Mouse (Mus musculus) T-cell, adult 2 months (primary cell): ENCODE results near the gene Map3k11.

ENCODE experiments used
- DNase-seq: peaks from one replicate; pipeline ENCODE4 v3.0.0; 2022; ENCODE audit warnings: low spot score

The Map3k11 gene

DNA sequence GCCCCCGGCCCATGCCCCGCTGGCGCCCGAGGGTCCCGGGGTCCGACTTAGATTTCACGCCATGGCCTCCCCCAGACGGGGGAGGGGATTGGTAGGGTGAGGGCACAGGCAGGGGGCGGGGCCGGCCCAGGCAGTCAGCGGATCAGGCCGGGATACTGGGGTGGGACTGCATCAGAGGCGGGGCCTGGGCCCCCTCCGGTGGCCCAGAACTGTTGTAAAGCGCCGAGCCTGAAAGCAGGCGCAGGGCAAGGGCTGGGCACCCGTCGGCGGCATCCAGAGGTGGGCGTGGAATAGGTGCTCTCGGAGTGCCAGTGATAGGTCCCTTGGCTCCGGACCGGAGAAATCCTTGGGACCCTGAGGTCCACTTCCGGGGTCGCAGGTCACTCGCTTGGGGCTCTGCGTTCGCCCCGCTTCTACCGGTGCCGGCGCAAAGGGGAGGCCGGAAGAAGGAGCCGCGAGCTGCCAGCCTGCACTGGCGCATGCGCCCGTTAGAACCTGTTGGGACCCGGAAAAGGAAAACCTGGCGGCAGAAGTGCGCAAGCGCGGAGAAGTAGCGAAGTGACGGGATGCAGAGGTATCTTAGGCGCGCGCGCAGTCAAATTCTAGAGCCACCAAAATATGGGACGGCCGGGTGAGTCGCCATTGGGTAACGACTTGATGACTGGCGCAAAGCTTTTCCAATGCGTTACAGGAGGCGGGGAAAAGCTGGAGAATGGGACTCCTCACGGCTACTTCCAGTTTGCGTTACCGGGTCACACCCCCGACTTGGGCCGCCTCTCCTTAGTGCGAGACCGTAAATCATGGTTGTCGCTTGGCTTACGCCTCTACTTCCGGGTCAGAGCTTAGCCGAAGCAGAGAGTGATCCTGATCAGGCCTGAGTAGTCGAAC lies at the start of gene Map3k11, which contains the start of gene Pcnx3:
Gene Map3k11, plus strand, starts transcription at position 543 of the 888 bp plus-strand sequence.
Gene Pcnx3, minus strand, starts transcription at position 709 of the 888 bp plus-strand sequence.
- DNase-seq: peak; percentile 98

DNA sequence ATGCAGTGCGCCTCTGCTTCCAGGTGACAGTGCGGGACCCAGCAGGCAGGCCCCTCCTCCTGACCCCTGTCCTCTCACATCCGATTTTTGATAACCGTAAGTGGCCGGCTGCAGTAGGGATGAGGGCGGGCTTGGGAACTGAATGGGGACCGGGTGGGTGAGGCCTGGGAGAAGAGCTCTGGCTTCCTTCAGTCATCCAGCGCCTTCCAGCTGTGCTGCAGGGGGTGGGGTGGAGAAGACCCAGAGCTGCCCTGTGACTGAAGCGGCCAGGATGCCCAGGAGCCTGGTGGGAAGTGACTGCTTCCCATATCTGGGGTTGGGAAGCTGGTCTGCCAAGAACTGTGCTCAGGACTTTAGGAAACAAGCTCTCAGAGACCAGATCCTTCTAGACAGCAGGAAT lies 48.2 kb upstream of the Map3k11 start:
- DNase-seq: no peak

DNA sequence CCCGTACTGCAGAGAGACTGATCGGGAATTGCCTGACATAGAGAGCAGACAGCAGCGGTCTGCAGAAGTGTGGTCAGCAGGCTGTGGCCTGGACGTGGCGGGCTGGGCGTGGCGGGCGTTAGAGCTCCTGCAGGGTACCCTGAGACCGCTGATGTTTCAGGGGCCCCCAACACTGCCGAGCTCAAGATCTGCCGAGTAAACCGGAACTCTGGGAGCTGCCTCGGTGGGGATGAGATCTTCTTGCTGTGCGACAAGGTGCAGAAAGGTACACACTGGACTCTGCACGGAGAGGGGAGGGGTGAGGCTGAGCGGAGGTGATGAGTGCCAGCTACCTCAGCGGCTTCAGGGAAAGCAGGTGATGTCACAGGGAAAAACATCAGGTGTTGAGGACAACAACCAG lies 47.5 kb upstream of the Map3k11 start:
- DNase-seq: no peak

DNA sequence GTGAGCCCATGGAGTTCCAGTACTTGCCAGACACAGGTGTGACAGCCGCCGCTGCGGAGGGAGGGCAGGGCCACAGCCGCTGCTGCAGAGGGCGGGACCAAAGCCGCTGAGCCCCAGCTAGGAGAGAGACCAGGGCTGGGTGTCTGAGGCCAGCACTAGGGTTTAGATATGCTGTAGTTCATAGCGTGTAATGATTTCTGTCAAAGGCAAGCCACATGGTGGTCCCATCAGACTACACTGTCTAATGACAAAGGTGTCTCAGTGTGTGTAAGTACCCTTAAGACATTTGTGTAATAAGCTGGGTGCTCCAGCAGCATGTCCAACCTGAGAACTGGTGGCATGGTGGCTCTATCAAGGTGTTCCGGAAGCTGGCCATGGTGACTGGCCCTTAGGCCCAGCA lies 46.9 kb upstream of the Map3k11 start:
- no peak for DNase-seq

DNA sequence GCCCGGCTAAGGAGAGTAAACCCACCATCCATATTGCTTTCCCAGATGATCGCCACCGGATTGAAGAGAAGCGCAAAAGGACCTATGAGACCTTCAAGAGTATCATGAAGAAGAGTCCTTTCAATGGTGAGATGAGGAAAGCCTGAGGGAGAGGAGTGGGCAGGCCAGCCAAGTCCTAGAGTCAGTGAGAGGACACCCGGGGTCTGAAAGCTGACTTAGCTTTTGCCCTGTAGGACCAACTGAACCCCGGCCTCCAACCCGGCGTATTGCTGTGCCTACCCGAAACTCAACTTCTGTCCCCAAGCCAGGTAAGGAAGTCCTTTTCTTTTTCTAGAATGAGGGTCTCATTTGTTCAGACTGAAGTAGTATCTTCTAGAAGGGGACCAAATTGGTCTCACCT lies 43.3 kb upstream of the Map3k11 start:
- DNase-seq: no peak

DNA sequence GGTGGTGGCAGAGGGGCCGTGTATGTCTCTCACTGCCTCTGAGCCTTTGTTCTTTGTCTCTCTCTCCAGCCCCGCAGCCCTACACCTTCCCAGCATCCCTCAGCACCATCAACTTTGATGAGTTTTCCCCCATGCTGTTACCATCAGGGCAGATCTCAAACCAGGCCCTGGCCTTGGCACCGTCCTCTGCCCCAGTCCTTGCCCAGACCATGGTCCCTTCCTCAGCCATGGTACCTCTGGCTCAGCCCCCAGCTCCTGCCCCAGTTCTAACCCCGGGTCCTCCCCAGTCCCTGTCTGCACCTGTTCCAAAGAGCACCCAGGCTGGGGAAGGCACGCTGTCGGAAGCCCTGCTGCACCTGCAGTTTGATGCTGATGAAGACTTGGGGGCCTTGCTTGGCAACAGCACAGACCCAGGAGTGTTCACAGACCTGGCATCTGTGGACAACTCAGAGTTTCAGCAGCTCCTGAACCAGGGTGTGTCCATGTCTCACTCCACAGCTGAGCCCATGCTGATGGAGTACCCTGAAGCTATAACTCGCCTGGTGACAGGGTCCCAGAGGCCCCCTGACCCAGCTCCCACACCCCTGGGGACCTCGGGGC lies 41.7 kb upstream of the Map3k11 start:
- DNase-seq: no peak

DNA sequence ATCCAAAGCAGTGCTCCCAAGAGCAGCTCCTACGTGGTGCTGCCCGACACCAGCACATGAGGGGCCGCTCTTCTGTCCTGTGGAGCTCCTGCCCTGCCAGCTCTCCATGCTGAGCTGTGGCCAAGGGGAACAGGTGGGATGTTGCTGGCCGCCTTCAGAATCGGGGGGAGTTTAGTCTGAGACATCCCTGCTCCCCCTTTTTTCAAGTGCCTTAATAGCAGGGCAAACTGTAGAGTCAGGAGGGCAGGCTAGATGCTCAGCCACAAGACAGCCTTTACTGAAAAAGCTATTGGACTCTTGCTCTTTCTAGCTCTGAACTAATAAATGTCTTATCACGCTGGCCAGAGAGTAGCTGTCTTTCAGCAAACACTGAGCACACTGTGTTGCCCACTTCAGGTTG lies 40.8 kb upstream of the Map3k11 start:
- no peak for DNase-seq

DNA sequence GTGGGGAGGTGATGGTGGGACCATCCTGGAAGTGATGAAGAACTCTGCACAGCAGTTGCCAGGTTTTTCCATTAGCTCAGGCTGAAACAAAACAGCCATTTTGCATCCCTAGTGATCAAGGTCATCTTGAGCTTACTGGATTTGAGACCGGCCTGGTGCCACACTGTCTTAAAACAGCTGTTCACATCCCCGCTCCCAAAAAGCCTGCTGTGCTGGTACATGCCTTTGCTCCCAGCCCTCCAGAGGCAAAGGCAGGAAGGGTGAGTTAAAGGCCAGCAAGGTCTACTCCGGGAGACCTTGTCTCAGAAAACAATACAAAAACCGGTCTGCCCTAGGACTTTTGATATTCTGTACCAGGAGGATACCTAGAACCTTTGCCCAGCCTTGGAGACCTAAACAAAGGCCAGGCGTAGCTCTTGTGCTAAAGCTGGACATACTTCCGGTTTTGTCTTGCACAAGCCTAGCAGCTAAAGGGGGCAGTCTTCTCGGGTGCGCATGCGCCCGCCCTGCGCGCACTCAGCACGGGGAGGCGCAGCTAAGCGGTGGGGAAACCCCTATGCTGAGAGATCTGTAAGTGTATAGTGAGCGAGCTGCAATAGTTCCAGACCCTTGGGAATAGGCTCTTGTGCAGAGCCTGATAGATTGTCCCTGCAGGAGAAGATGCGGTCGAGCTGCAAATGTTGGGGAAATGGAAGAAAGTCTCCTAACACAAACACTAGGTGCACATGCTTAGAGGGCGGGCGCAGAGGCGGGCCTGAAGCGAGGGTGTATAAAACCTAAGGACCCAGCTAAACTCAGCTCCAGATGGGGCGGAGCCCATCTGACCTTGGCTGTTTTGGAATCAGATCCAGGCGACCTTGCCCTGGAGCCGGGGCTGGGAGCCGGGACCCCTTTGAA lies 39.9 kb upstream of the Map3k11 start:
- peak; percentile 90 for DNase-seq

DNA sequence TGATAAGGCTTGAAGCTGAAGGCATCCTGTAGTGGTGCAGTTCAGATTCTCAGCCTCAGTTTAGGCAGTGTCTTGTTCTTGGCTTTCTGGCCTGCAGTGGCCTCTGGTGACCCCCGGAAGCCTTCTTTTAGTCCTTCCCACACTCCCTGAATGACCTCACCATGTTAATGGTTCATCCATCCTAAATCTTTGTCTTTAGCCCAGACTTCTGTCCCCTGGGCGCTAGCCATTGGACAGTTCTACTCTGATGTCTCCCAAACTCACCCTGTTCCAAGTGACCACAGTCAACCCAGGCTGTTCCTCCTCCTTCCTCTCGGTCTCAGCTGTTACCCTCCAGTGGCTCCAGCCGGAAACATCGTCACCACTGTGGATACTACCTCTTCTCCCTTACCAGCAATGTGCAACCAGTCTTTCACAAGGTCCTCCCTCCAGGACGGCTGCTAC lies 39.2 kb upstream of the Map3k11 start:
- DNase-seq: no peak

DNA sequence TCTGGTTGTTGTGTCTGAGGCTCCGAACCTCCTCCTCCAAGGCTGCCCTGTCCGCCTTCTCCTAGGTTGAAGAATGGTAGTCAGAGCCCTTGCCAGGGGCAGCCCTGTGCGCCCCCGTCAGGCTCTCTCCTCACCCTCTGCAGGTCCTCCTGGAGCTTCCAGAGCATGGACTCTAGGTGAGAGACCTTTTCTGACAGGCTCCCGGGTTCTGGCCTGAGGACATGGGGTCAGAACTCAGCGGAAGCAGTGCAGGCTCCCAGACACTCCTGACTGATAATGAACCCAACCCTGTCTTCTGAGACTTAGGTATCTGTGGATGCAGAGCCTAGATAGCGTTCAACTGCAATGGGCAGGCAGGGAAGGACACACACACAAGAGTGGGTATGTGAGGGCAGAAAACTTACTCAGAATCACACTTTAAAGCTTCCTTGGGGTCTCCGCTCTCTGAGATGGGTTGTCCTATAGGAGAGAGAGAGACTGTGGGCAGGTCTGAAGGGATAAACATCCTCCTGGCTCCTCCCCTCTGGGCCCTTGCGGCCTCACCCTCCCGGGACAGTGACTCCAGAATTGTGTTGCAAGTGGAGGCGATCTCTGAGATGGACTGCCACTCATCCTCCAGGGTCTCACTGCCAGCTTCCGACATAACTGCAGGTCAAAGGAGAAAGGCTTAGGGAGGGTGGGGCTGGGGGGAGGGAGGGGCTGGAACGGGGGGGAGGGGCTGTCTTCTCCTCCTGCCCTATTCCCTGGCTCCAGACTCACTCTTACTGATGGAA lies 36.9 kb upstream of the Map3k11 start:
- no peak for DNase-seq

DNA sequence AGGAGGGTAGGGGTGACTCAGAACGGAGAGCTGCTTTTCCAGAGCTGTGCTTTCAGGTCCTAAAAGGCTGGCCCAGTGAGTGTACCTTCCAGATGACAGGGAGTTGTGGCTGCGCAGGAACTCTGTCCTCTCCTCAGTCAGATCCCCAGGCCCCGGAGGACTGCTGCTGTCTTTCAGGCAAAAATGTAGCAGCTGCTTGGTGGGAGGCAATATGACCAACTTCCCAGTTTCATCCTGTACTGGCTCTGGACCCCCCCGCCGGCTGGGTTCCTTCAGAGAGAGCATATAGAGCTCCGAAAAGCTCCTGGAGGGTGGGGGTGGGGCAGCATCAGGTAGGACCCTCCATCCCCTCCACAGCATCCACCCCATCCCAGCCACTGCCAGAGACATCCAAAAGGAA lies 36.0 kb upstream of the Map3k11 start:
- no peak for DNase-seq

DNA sequence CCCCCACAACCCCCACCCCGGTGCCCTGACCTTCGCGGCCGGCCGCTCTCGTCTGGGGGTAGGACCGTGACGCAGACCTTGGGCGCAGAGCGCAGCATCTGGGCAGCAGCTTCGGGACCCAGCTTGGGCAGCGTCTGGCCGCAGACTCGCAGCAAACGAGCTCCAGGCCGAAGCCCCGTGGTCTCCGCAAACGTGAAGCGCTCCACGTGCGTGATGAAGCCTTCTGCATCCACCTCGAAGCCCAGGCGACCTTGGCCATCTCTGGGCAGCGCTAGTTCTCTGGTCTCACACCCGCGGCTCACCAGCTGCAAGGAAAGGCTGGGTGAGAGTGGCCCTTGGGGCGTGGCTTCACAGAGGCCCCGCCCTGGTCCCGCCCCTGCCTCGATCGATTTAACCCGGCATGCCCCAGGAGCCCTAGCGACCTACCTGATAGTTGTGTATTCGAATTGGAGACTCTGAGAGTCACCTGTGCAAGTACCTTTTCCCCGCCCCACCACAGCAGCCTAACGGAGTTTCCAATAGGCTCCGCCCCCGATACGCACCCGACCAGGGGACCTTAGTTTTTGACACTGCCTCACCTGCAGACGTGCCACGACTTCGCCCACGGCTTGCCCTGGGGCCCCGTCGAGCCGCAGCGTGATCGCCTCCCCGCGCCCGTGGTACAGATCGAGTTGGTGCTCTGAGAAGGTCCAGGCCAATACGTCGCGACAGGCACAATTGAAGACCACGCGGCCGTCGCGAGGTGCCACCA lies 34.4 kb upstream of the Map3k11 start:
- no peak for DNase-seq

DNA sequence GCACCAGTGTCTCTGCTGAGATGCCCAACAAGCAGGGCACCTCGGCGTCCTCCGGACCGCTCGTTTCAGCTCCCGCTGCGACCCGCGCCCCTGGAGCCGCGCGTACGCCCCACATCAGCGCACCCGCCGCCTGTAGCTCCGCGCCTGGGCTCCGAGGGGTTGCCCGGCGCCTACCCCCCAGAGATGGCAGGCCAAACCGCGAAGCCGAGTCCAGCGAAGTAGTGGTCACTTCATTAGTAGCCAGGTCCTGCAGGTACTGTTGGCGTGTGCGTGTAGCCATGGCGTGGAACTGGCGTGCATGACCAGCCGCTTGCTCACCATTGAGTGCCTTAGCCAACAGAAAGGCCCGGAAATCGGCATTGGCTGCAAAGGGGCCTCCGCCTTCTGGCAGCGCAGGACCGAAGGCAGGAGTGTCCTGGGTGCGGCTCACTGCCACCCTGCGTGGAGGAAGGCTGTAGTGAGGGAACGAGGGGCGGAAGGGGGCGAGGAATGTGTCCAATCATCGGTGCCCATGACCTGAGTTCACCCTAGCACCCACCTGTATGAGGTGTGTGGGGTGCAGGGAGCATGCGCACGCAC lies 33.7 kb upstream of the Map3k11 start:
- DNase-seq: no peak

DNA sequence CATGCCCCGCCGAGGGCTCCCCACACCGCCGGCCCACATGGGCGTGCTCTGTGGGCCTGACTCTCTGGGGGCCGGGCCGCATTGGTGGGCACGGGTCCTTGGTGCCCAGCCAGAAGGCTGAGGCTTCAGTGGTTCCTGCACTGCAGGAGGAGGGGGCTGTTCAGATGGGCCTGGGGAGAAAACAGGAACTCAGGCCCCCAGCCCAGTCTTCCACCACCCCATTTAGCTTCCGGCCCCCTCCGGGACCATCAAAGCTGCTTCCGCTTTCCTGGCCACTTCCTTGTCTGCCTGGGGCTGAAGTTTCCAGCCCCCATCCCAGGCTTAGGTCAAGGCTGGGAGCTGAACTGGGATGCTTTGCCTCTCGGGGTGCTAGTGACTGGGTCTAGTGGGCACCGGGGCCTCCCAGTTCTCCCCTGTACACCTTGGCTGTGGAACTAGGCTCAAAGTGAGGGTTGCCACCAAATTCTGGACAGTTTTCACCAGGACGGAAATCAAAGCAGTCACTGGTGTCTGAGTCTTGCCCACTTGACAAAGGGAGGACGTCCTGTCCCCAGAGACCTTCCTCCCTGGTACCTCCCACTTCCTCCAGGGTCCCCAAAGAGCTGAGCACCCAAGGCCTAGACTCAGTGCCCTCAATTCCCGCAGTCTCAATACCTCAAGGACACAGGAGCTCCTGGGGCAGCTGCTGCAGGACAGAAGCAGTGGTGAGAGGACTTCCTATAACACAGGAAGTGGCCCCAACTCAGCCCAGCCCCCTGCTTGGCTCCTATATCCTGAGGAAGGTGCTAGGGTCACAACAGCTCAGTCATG lies 27.4 kb upstream of the Map3k11 start:
- peak; percentile 41 for DNase-seq

DNA sequence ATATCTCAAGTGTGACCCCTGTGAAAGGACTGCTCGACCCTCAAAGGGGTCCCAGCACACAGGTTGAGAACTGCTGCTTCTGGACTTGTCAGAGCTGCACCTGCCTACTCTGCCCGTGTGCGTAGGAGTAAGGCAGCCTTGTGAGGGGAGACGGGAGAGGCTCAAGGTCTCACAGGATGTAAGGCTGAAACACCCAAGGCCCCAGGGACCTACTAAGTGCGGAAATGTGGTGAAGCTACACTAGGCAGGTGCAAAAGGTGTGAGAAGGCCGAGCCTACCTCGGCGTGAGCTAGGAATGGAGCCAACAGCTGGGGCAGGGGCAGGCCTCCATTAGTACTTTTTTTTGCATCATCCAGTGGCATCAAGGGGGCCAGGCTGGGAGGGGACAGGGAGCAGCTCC lies 26.2 kb upstream of the Map3k11 start:
- peak; percentile 61 for DNase-seq

DNA sequence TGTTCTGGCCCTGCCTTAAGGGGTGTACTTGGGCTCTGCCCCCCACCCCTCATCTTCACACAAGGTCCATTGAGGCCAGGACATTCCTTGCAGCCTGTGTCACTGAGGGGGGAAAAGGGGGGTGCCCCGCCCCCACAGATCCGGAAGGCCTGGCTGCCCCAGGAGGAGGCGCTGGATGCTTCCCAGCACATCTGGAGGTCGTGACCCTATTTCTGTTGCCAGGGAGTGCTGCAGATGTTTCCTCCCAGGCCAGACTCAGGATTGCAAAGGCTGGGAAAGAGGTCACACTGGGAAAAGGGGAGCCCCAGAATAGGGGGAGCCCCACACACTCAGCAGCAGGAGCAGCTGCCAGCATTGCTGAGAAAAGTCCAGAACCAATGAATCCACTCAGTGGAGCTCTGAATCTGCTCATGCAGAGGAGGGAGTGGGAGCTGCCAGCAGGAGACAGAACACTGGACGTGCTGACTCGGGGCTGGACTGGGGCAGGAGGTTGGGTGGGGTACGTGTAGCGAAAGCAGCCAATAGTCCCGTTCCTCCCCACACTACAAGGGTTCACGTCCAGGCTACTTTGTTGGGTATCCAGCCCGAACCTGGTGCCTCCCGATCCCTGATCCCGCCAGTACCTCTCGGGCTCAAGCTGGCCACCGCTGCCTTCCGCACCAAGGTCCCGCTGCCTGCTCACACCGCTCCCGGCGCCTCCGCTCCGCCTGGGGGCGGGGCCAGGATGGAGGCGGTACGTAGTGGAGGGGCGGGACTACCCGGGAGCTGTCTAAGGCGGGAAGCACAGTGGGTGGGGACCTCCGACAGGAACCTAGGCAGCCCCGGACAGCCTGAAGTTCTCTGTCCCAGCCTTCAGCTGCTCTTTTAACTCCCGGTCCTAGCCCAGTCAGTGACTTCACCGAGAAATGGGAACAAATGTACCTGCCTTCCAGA lies 25.3 kb upstream of the Map3k11 start, which contains the start of gene Sipa1:
Gene Sipa1, minus strand, starts transcription at position 727 of the 933 bp plus-strand sequence.
- peak; percentile 91 for DNase-seq

DNA sequence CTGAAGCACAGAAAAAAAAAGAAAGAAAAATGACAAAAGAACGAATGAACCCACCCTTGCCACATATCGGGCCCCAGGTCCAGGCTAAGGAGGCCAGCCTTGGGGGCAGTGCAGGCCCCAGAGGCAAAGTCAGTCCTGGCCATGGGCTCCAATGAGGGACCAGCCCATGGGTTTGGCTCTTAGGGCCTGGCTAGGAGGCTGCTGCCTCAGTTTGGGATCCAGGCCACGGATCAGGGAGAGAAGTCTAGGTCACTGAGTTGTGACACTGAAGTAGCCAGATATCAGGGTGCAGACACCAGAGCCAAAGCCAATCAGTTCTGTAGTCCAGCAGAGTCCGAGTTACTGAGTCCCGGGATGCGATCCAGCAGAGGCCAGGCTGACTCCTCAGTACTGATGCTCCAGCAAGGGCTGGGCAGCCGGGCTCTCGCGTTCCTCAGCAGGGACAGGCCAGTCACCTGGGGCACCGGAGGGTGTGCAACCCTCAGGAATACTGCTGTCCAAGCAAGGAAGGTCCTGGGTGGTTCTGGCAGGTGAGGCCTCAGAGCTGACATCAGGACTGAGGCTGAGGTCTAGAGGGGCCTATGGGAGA lies 23.8 kb upstream of the Map3k11 start:
- no peak for DNase-seq

DNA sequence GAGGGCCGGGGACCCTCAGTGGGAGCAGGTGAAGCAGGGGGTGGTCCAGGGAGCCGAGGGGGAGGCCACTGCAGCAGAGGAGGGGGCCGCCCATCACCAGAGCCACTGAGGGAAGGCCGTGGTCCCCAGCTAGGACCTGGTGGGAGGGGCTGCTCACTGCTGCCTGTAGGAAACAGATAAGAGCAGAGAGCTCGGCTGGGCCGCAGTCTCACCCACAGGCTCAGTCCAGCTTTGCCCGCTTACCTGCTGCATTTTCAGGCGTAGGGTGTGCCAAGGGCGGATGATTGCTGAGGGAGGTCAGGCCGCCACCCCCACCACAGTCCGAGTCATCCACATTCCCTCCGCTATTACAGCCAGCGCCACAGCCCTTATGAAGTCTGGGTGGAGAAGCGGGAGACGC lies 23.1 kb upstream of the Map3k11 start:
- no peak for DNase-seq
